Mouse (Mus musculus) cerebellum, adult 11 months (tissue): ENCODE measurements around the gene Gcgr.
A peak's percentile ranks its signal among the peaks of the same experiment; 100 is the strongest.
"Not testable (repeated sequence)": the region's sequence is repeated elsewhere in the genome, so short reads cannot be mapped to it uniquely, and the experiment has no call there.

Experiments used
- DNase-seq: peaks from one replicate; pipeline ENCODE4 v3.0.0; 2022

Gcgr gene

DNA sequence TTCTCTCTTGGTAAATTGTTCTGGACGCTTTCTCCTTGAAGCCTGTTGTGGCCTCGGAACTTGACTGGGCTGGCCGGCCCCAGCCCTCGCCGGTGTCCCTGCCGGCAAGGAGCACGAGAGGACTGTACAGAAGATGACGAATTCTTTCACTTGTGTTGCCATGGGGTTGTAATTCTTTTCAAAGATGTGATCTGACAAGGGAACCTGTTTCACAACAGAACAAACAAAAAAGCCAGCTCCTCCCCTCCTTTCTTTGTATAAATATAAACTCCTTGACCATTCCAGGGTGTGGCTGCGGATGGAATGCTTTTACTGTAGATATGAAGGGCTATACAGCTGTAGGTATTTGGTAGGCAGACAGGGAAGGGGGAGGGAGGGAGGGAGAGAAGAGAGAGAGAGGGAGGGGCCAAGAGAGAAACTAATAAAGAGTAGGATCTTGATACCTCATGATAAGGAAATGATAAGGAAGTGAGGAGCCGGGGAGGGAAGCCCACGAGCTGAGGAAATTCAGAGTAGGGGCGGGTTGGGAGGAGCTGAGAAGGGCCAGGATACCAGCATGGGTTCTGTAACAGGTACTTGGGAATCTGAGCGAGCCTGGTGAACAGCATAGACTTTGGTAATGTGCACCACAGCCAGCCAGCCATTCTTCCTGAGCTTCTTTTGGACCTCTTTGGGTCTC is 22.7 kb upstream of the Gcgr start:
- DNase-seq: no peak

- DNase-seq: no peak
Measured at GRCm38 (mm10) chr11:120508290-120508870, 22.1 kb upstream of the Gcgr start.

- DNase-seq: no peak
Measured at GRCm38 (mm10) chr11:120509940-120510339, 20.6 kb upstream of the Gcgr start.

DNA sequence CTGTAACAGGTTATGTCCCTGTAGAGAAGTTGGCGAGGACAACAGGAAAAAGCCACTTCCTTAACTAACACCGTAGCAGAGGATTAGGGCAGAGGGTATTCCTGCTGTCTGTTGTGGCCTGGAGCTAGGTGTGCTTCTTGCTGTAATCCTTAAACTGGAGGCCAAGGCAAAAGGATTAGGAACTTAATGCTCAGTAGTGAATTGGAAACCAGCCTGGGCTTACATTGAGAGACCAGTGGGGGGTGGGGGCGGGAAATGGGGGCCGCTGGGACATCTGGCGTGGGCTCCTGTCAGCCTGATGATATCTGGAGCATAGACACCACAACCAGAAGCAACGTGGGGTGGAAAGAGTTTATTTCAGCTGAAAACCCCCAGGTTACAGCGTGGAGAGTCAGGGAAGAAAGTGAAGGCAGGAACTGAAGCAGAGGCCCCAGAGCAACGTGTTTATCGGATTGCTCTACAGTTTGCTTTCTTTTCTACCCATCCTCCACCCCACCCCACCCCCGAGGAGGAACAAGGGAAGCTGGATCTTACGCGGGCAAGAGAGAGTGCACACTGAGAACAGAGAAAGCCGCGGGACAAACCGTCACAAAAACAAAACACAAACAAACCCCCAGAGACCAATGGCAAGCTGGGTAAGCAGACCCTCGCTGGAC is 20.0 kb upstream of the Gcgr start:
- DNase-seq: no peak

- DNase-seq: peak; percentile 50
Measured at GRCm38 (mm10) chr11:120512790-120513453, 17.6 kb upstream of the Gcgr start.

GRCm38 (mm10) chr11:120514262-120514661 is 16.2 kb upstream of the Gcgr start:
- not testable (repeated sequence) for DNase-seq

DNA sequence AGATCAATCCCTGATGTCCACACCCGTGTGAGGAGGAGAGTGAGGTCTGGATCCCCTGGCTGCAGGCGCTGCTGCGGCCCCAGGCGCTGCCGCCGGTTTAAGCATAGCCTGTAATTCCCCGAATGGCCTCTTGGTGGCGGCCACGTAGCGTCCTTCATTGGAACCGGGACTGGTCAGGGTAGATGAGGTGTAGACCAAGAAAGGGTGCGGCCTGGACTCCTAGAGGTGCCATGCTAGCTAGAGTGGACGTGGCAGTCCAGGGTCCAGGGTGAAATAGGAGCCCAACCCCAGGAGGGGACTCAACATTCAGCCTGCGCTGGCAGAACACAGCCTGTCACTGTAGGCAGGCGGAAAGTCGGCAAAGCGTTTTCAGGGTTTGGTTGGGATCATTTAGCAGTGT is 14.9 kb upstream of the Gcgr start:
- peak; percentile 88 for DNase-seq

DNA sequence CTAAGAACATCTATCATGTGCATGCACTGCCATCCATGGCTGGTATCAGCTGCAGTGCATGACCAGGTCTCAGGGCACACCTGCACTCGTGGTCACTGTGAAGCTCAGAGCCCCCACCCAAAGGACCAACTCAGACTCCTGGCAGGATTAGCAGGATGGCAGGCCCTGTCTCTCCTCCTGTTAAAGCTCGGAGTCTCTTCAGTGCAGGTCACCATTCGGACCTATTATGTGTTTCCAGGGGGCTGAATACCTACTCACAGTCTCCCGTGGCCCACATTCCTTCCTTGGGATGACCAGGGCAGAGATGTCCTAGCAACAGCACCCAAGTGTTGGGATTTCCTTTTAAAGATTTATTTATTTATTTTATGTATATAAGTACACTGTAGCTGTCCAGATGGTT is 13.4 kb upstream of the Gcgr start:
- no peak for DNase-seq

DNA sequence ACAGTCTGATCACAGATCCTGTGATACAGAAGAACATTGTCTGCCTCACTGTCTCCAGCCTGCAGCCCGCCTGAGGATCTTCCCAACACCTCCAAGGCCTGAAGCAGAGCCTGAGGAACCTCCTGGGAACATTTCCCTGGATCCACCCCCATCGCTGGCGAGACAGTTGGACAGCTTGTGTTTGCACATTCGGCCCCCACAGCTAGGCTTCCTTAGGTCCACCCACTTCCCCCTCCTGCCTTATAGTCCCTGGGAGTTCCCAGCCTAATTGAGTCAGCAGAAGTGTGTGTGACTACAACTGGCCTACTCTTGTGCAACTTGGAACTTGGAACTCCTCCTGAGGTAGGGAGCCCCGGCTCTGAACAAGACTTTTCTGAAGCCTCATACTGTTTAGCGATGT is 12.5 kb upstream of the Gcgr start:
- no peak for DNase-seq

- DNase-seq: no peak
Measured at GRCm38 (mm10) chr11:120518558-120518957, 11.9 kb upstream of the Gcgr start.

GRCm38 (mm10) chr11:120519738-120520137 is 10.8 kb upstream of the Gcgr start:
- no peak for DNase-seq

GRCm38 (mm10) chr11:120520498-120520897 is 10.0 kb upstream of the Gcgr start:
- no peak for DNase-seq

GRCm38 (mm10) chr11:120520967-120521540 is 9.4 kb upstream of the Gcgr start:
- DNase-seq: peak; percentile 84

- no peak for DNase-seq
Measured at GRCm38 (mm10) chr11:120522581-120522980, 7.9 kb upstream of the Gcgr start.

- DNase-seq: no peak
Measured at GRCm38 (mm10) chr11:120525959-120526358, 4.5 kb upstream of the Gcgr start.

DNA sequence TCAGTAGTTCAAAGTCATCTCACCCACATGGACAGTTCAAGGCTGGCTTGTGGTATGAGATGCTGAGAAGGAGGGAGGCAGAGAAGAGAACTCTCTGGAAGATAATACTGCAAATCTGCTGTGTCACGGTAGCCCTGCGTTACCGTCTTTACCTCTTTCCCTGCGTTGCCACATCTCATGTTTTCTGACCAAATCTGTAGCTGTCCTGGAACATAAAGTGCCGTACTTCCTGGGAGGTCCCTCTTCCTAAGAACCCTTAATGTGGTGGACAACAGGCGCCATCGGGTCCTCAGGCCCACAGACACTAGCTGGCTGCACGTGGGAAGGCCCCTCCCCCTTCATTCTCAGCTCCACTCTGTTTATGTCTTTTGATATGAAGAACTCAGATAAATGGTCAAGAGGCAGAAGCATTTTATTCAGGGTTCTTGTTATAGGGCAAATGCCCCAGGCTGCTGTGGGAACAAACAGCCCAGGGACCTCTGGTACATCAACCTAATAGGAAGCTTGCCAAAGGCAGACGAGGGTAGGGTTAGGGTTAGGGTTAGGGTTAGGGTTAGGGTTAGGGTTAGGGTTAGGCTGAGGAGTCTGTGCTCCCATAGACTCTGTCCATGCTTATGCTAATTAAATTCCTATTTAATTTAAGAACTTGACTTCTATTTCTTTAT is 2.7 kb upstream of the Gcgr start:
- DNase-seq: no peak

DNA sequence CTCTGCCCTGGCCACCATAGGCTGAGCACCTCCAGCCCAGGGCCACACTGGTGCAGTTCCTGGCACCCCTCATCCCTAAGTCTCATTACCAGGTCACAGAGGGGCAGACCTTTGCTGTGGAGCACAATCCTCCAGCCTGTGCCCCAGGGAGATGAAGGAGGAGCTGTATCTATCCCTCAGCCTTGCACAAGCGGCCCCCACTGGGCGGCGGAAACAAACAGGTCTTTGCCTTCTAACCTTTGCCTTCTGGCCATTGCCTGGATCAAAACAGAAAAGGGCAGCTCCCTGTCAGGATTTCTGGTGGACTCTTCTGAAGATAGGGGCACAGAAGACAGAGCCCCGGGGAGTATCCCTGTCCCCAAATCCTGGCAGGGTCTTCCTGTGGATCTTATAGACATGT is 1.6 kb upstream of the Gcgr start:
- no peak for DNase-seq

GRCm38 (mm10) chr11:120531646-120532045 is 1.1 kb downstream of the Gcgr start:
- no peak for DNase-seq

DNA sequence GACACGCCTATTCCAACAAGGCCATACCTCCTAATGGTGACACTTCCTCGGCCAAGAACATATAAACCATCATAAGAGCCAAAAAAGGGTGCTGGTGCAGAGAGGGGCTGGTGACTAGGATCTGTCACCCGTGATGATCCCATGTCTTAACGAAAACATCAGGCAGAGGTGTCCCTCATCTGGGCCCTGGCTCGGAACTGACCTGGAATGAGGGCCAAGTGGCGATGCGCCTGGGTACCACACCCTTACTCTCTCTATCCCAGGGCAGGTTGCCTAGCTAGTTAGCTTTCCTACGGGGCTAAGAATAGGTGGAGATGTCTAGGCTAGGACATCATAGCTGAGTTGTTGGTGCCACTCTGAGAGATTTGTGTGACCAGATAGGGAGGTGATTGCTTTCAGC is 3.6 kb downstream of the Gcgr start:
- no peak for DNase-seq

GRCm38 (mm10) chr11:120535145-120535544 is 4.6 kb downstream of the Gcgr start:
- no peak for DNase-seq

- DNase-seq: no peak
Measured at GRCm38 (mm10) chr11:120535804-120536203, 5.3 kb downstream of the Gcgr start.

- peak; percentile 83 for DNase-seq
Measured at GRCm38 (mm10) chr11:120538485-120538884, 8.0 kb downstream of the Gcgr start.

DNA sequence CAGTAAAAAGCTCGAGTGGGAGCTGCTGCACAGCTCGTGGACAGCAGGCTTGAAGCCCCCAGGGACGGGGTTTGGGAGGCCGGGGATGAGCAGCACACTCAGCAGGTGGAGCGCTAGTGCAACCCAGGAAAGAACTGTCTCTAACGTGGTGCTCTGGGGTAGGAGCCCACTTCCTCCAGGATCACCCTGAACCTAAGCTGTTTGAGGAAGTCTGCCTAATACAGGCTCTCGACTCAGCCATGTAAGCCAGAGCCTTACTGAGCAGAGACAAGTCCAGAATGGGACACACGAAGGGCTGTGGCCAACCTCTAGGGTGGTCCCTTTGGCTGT is 8.4 kb downstream of the Gcgr start:
- no peak for DNase-seq
